Mouse (Mus musculus): ENCODE results near the gene Fgfr2. TPM values are rescaled to one million over a fixed set of nuclear protein-coding genes. Genes with fewer than 3 reads are reported as not detected.

Gene Fgfr2
- polyA plus RNA-seq, 1 experiment = 3.0 TPM

DNA sequence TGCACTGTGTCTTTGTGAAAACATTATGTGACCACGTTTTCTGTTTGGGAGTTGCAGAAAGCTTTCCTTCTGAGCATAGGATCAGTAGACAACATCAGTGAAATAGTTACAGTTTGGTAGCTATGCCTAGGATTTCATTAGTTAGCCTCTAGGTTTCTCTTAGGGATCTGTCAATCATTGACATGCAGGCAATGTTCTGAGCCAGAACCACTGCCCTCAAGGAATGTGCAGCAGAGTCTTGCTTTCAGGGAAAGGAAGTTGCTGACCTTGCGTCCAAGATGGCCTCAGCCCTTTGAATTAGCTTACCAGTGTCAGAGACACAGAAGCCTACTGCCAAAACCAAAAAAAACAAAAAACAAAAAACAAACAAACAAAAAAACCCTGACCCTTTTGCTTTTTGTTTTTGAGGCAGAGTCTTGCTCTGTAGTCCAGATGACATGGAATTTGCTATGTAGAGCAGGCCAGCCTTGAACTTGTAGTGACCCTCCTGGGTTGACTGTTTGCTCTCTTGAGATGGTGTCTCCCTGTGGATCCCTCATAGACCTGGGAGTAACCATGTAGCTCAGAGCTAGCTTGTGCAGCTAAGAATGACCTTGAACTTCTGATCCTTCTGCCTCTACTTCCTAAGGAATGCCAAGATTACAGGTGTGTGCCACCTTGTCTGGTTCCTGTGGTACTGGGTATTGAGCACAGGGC, 247.6 kb downstream of the Fgfr2 start:
- Histone ChIP-seq H3K27ac (ENCODE audit: control insufficient read depth, insufficient read depth, low read depth, low read length) (no peak overlapping the region), H3K4me1 (ENCODE audit: control insufficient read depth, insufficient read depth, low read length) (no peaks in the 10 kb centered on the region), H3K27me3 (ENCODE audit: control insufficient read depth, insufficient read depth, low read length) (no peaks in the 10 kb centered on the region), H3K36me3 (ENCODE audit: control insufficient read depth, insufficient read depth, low read length) (peaks cover 7% of the 10 kb centered on the region), H3K4me3 (ENCODE audit: control insufficient read depth, low read depth, low read length) (no peak overlapping the region)
- TF ChIP-seq POLR2A (IDR thresholded peaks at IDR 0.05; ENCODE audit: control insufficient read depth, low read depth, low read length) (no peak), CTCF (IDR thresholded peaks at IDR 0.05; ENCODE audit: control insufficient read depth, insufficient read depth, insufficient replicate concordance, low read depth, low read length) (no peak)

GRCm38 (mm10) chr7:132873043-132873442, 250.1 kb downstream of the Fgfr2 start:
- peaks cover 8% of the 10 kb centered on the region for H3K36me3 ChIP-seq (ENCODE audit: control insufficient read depth, insufficient read depth, low read length)
- no peak overlapping the region for H3K27ac ChIP-seq (ENCODE audit: control insufficient read depth, insufficient read depth, low read depth, low read length)
- no peaks in the 10 kb centered on the region for H3K27me3 ChIP-seq (ENCODE audit: control insufficient read depth, insufficient read depth, low read length)
- no peak overlapping the region for H3K4me3 ChIP-seq (ENCODE audit: control insufficient read depth, low read depth, low read length)
- no peaks in the 10 kb centered on the region for H3K4me1 ChIP-seq (ENCODE audit: control insufficient read depth, insufficient read depth, low read length)
- TF ChIP-seq CTCF (IDR thresholded peaks at IDR 0.05; ENCODE audit: control insufficient read depth, insufficient read depth, insufficient replicate concordance, low read depth, low read length) (no peak), POLR2A (IDR thresholded peaks at IDR 0.05; ENCODE audit: control insufficient read depth, low read depth, low read length) (no peak)

- Histone ChIP-seq H3K27me3 (ENCODE audit: control insufficient read depth, insufficient read depth, low read length) (no peaks in the 10 kb centered on the region), H3K4me1 (ENCODE audit: control insufficient read depth, insufficient read depth, low read length) (no peaks in the 10 kb centered on the region), H3K4me3 (ENCODE audit: control insufficient read depth, low read depth, low read length) (no peak overlapping the region), H3K36me3 (ENCODE audit: control insufficient read depth, insufficient read depth, low read length) (peaks cover 1% of the 10 kb centered on the region), H3K27ac (ENCODE audit: control insufficient read depth, insufficient read depth, low read depth, low read length) (no peak overlapping the region)
- TF ChIP-seq POLR2A (IDR thresholded peaks at IDR 0.05; ENCODE audit: control insufficient read depth, low read depth, low read length) (no peak), CTCF (IDR thresholded peaks at IDR 0.05; ENCODE audit: control insufficient read depth, insufficient read depth, insufficient replicate concordance, low read depth, low read length) (no peak)
Observed at GRCm38 (mm10) chr7:132866316-132866715, 256.8 kb downstream of the Fgfr2 start.

DNA sequence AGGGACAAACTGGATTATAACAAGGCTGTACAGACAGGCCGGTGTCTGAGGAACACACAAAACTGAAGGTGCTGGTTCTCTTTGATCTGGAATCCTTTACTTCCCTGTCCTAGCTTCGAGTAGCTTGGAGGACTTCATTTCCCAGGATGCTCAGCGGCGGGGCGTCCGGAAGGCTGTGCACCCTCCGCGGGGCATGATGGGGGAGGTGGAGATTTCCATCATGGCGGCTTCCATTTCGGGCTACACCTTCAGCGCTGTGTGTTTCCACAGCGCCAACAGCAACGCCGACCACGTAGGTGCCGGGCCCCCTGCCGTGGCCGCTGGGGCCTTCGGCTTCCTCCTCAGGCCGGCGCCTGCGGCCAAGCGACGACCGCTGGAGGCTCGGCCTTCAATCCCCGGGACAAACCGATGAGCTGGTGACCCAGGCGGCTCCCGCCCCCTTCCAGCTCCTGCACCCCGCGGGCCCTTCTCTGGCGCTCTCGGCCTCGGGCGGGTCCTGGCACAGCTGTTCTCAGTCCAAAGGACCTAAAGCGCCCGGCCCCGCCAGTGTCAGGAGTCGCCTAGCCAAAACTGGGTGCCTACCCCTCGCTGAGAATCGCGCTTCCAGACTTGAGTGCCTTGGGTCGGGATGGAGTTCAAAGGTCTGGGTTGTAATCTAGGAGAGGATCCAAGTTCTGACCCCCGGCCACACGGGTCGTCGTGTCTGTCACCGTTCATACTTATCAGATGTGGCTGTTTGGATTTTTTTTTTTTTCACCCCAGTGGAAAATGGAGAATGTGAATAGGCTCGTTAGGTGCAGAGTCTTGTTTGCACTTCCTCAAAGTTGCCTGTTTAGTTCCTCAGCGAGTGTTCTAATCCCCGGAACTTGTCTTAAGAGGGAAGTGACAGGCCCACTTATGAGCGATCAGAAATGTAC, 263.9 kb downstream of the Fgfr2 start, which contains the start of gene Abraxas2:
Gene Abraxas2 (plus strand): TSS at position 184 of the 917 bp plus-strand sequence.
- Histone ChIP-seq H3K27me3 (ENCODE audit: control insufficient read depth, insufficient read depth, low read length) (no peaks in the 10 kb centered on the region), H3K36me3 (ENCODE audit: control insufficient read depth, insufficient read depth, low read length) (no peaks in the 10 kb centered on the region), H3K4me1 (ENCODE audit: control insufficient read depth, insufficient read depth, low read length) (peaks cover 6% of the 10 kb centered on the region), H3K27ac (ENCODE audit: control insufficient read depth, insufficient read depth, low read depth, low read length) (peak within 1 kb of the TSS; percentile 97), H3K4me3 (ENCODE audit: control insufficient read depth, low read depth, low read length) (peak within 1 kb of the TSS; percentile 100)
- TF ChIP-seq CTCF (IDR thresholded peaks at IDR 0.05; ENCODE audit: control insufficient read depth, insufficient read depth, insufficient replicate concordance, low read depth, low read length) (no peak), POLR2A (IDR thresholded peaks at IDR 0.05; ENCODE audit: control insufficient read depth, low read depth, low read length) (peak; percentile 83)

- no peak for TF ChIP-seq POLR2A (IDR thresholded peaks at IDR 0.05; ENCODE audit: control insufficient read depth, low read depth, low read length)
- no peak for TF ChIP-seq CTCF (IDR thresholded peaks at IDR 0.05; ENCODE audit: control insufficient read depth, insufficient read depth, insufficient replicate concordance, low read depth, low read length)
- H3K4me1 ChIP-seq (ENCODE audit: control insufficient read depth, insufficient read depth, low read length) = peaks cover 6% of the 10 kb centered on the region
Observed at GRCm38 (mm10) chr7:132858043-132858608, 265.0 kb downstream of the Fgfr2 start.

DNA sequence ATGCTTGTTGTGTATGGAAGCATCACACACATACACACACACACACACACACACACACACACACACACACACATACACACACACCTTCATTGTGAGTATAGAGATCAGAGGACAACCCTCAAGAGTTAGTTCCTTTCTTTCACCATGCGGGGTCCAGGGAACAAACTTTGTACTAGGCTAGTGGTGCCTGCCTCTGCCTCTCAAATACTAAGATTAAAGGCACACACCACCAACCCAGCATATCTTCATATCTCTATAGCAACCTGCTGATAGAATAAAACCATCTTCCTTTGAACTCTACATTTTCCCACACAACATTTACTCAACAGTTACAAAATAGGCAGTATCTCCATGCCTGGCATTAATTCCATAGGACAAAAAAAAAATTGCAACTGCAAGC, 267.1 kb downstream of the Fgfr2 start:
- no peak overlapping the region for H3K27ac ChIP-seq (ENCODE audit: control insufficient read depth, insufficient read depth, low read depth, low read length)
- H3K27me3 ChIP-seq (ENCODE audit: control insufficient read depth, insufficient read depth, low read length) = no peaks in the 10 kb centered on the region
- no peak overlapping the region for H3K4me3 ChIP-seq (ENCODE audit: control insufficient read depth, low read depth, low read length)
- TF ChIP-seq CTCF (IDR thresholded peaks at IDR 0.05; ENCODE audit: control insufficient read depth, insufficient read depth, insufficient replicate concordance, low read depth, low read length) (no peak), POLR2A (IDR thresholded peaks at IDR 0.05; ENCODE audit: control insufficient read depth, low read depth, low read length) (no peak)
- H3K36me3 ChIP-seq (ENCODE audit: control insufficient read depth, insufficient read depth, low read length) = no peaks in the 10 kb centered on the region
- peaks cover 8% of the 10 kb centered on the region for H3K4me1 ChIP-seq (ENCODE audit: control insufficient read depth, insufficient read depth, low read length)

More at GRCm38 (mm10) chr7:132858043-132858608, 265.0 kb downstream of the Fgfr2 start:
- no peak overlapping the region for H3K27ac ChIP-seq (ENCODE audit: control insufficient read depth, insufficient read depth, low read depth, low read length)
- H3K27me3 ChIP-seq (ENCODE audit: control insufficient read depth, insufficient read depth, low read length) = no peaks in the 10 kb centered on the region
- H3K36me3 ChIP-seq (ENCODE audit: control insufficient read depth, insufficient read depth, low read length) = no peaks in the 10 kb centered on the region
- no peak overlapping the region for H3K4me3 ChIP-seq (ENCODE audit: control insufficient read depth, low read depth, low read length)

DNA sequence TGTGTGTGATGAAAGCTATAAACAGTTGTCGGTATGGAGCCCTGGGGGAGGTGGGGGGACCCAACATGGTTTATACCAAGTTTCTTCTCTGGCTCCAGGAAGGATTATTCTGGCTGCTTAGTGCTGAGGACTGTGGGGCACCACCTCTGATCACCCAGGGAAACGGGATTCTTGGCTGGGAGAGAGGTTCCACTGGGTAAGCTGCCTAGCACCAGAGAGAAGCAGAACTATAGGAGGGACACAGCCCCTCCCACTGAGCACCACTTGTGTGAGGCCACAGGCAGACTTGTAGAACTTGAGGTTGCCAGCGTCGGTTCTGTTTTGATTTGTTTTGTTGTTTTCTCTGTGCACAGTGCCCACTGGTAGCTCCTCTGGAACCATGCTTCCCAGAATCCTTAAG, 269.2 kb downstream of the Fgfr2 start:
- H3K36me3 ChIP-seq (ENCODE audit: control insufficient read depth, insufficient read depth, low read length) = peaks cover 1% of the 10 kb centered on the region; the same call in 1 of the 2 replicates
- peaks cover 4% of the 10 kb centered on the region for H3K4me1 ChIP-seq (ENCODE audit: control insufficient read depth, insufficient read depth, low read length)
- H3K27ac ChIP-seq (ENCODE audit: control insufficient read depth, insufficient read depth, low read depth, low read length) = no peak overlapping the region
- H3K27me3 ChIP-seq (ENCODE audit: control insufficient read depth, insufficient read depth, low read length) = no peaks in the 10 kb centered on the region
- no peak overlapping the region for H3K4me3 ChIP-seq (ENCODE audit: control insufficient read depth, low read depth, low read length)
- TF ChIP-seq CTCF (IDR thresholded peaks at IDR 0.05; ENCODE audit: control insufficient read depth, insufficient read depth, insufficient replicate concordance, low read depth, low read length) (no peak), POLR2A (IDR thresholded peaks at IDR 0.05; ENCODE audit: control insufficient read depth, low read depth, low read length) (no peak)
